Mouse (Mus musculus) left cerebral cortex, adult 2 months (tissue): ENCODE measurements at regions not wholly inside any gene's neighbourhood (a gene's known extent, or its start where the extent isn't known, plus 50 kb on each side); places are given as distances from the start of the nearest gene placed in this dataset.
A peak's percentile ranks its signal among the peaks of the same experiment; 100 is the strongest.

Source experiments
- DNase-seq, 2 experiments: peaks; one replicate each; pipeline ENCODE4 v3.0.0; 2021 to 2022; ENCODE audit warnings: low spot score in 2 of 2, mixed read lengths in 1 of 2; ENCODE audit errors: extremely low spot score in 1 of 2
- H3K27ac ChIP-seq: fragments of 200-600 bp; 2 replicates; pipeline ENCODE4 v1.8.1; 2022
- H3K4me3 ChIP-seq: fragments of 200-600 bp; 2 replicates; pipeline ENCODE4 v1.8.1; 2022
- CTCF ChIP-seq: fragments of 200-600 bp; IDR thresholded peaks from 2 replicates; pipeline ENCODE4 v1.8.1; 2022; ENCODE audit warnings: antibody characterized with exemption, mild to moderate bottlenecking, moderate library complexity
- intact Hi-C: fragments of 180-260 bp; cut with DNase I; formaldehyde crosslinking; loops from one replicate; pipeline ENCODE4 v1.15.1; 2025

GRCm38 (mm10) chr9:63896073-63896807 is 125.6 kb downstream of the Smad6 start:
- TF ChIP-seq CTCF: no peak
- no peak for DNase-seq
- Histone ChIP-seq H3K27ac (no peak overlapping the region), H3K4me3 (no peak overlapping the region)
- intact Hi-C loops: no loop called here

- intact Hi-C loops: no loop called here
Observed at GRCm38 (mm10) chr9:63892235-63892971, 129.5 kb downstream of the Smad6 start.

GRCm38 (mm10) chr9:63890717-63891116 is 131.1 kb downstream of the Smad6 start:
- intact Hi-C loops: no loop called here
- no peak overlapping the region for H3K27ac ChIP-seq
- no peak for DNase-seq
- TF ChIP-seq CTCF: no peak
- no peak overlapping the region for H3K4me3 ChIP-seq

More at GRCm38 (mm10) chr9:63892235-63892971, 129.5 kb downstream of the Smad6 start:
- no peak overlapping the region for H3K27ac ChIP-seq
- no peak overlapping the region for H3K4me3 ChIP-seq
- no peak for TF ChIP-seq CTCF
- DNase-seq: no peak

- intact Hi-C loops: no loop called here
- no peak overlapping the region for H3K4me3 ChIP-seq
- H3K27ac ChIP-seq: no peak overlapping the region
- no peak for TF ChIP-seq CTCF
- DNase-seq: no peak
Observed at GRCm38 (mm10) chr9:63889570-63889969, 131.8 kb upstream of the Smad3 start.

GRCm38 (mm10) chr9:63884971-63885370 is 127.2 kb upstream of the Smad3 start:
- DNase-seq: no peak
- no peak overlapping the region for H3K4me3 ChIP-seq
- intact Hi-C loops: no loop called here
- no peak for TF ChIP-seq CTCF
- no peak overlapping the region for H3K27ac ChIP-seq

GRCm38 (mm10) chr9:63883738-63884520 is 126.1 kb upstream of the Smad3 start:
- TF ChIP-seq CTCF: peak; percentile 45
- H3K4me3 ChIP-seq: no peak overlapping the region
- no peak for DNase-seq
- intact Hi-C loops: no loop called here
- no peak overlapping the region for H3K27ac ChIP-seq

GRCm38 (mm10) chr9:63881692-63882091 is 123.9 kb upstream of the Smad3 start:
- intact Hi-C loops: no loop called here
- DNase-seq: no peak
- Histone ChIP-seq H3K4me3 (no peak overlapping the region), H3K27ac (no peak overlapping the region)
- no peak; the same call in 1 of the 2 replicates for TF ChIP-seq CTCF

GRCm38 (mm10) chr9:63881261-63881563 is 123.4 kb upstream of the Smad3 start:
- Histone ChIP-seq H3K4me3 (peak overlapping the region; percentile 24), H3K27ac (no peak overlapping the region)
- DNase-seq: no peak
- no peak for TF ChIP-seq CTCF
- intact Hi-C loops: no loop called here

- Histone ChIP-seq H3K4me3 (peak overlapping the region; percentile 24), H3K27ac (no peak overlapping the region)
- no peak for TF ChIP-seq CTCF
- intact Hi-C loops: no loop called here
- no peak for DNase-seq
Observed at GRCm38 (mm10) chr9:63880487-63881260, 122.9 kb upstream of the Smad3 start.

- TF ChIP-seq CTCF: no peak
- intact Hi-C loops: no loop called here
- no peak for DNase-seq
- no peak overlapping the region for H3K4me3 ChIP-seq
- H3K27ac ChIP-seq: no peak overlapping the region
Observed at GRCm38 (mm10) chr9:63879710-63880428, 122.1 kb upstream of the Smad3 start.

GRCm38 (mm10) chr9:63877864-63878263 is 120.1 kb upstream of the Smad3 start:
- no peak overlapping the region for H3K4me3 ChIP-seq
- no peak for DNase-seq
- TF ChIP-seq CTCF: no peak
- intact Hi-C loops: no loop called here
- H3K27ac ChIP-seq: no peak overlapping the region
